Mouse (Mus musculus) C2C12 (cell line): ENCODE data around the gene Ranbp17. TPM values are rescaled to one million over a fixed set of nuclear protein-coding genes. Genes with fewer than 3 reads are reported as not detected.

ENCODE experiments used
- H3K27me3 ChIP-seq: one replicate; pipeline ENCODE4 v1.6.1; 2011; ENCODE audit not compliant: control insufficient read depth, insufficient read depth, insufficient read length
- H3K36me3 ChIP-seq: one replicate; pipeline ENCODE4 v1.6.1; 2011; ENCODE audit not compliant: control insufficient read depth, insufficient read depth
- H3K4me3 ChIP-seq: one replicate; pipeline ENCODE4 v1.5.1; 2011; ENCODE audit warnings: mild to moderate bottlenecking, control low read depth; ENCODE audit not compliant: poor library complexity, insufficient read depth, severe bottlenecking
- H3K79me2 ChIP-seq: one replicate; pipeline ENCODE4 v1.6.1; 2011; ENCODE audit not compliant: control insufficient read depth, insufficient read depth
- H3K79me3 ChIP-seq: one replicate; pipeline ENCODE4 v1.6.1; 2011; ENCODE audit warnings: low read depth, control low read depth
- H3ac ChIP-seq: one replicate; pipeline ENCODE3; 2011; ENCODE audit warnings: low read depth; ENCODE audit not compliant: control insufficient read depth, insufficient read length
- CEBPB ChIP-seq: IDR thresholded peaks from one replicate; pipeline ENCODE4 v1.6.1; 2011; ENCODE audit warnings: low read depth, mild to moderate bottlenecking, control low read depth, moderate library complexity
- CTCF ChIP-seq: IDR thresholded peaks from one replicate; pipeline ENCODE4 v1.5.1; 2011; ENCODE audit not compliant: control insufficient read depth, insufficient read depth, insufficient read length
- FOSL1 ChIP-seq: IDR thresholded peaks from one replicate; pipeline ENCODE4 v1.8.0; 2011; ENCODE audit warnings: mild to moderate bottlenecking, low read length; ENCODE audit not compliant: poor library complexity, insufficient read depth, severe bottlenecking
- MAX ChIP-seq: IDR thresholded peaks from one replicate; pipeline ENCODE4 v1.6.1; 2011; ENCODE audit warnings: mild to moderate bottlenecking, control low read depth
- MYOD1 ChIP-seq: IDR thresholded peaks from one replicate; pipeline ENCODE4 v1.6.1; 2011; ENCODE audit warnings: low read depth; ENCODE audit not compliant: control insufficient read depth, insufficient read length
- MYOG ChIP-seq: IDR thresholded peaks from one replicate; pipeline ENCODE4 v1.6.1; 2011; ENCODE audit not compliant: control insufficient read depth, insufficient read length; ENCODE audit errors: extremely low read depth
- USF1 ChIP-seq: IDR thresholded peaks from one replicate; pipeline ENCODE4 v1.6.1; 2011; ENCODE audit warnings: low read depth, mild to moderate bottlenecking, control low read depth, moderate library complexity
- polyA plus RNA-seq: library from polyadenylated mRNA; unstranded; fragments of >200 nt; fragmentation: generic; extraction: Trizol; gene quantifications from one replicate; pipeline ENCODE4 v1.2.1, GENCODE M21; 2012; ENCODE audit warnings: missing spikeins

Ranbp17 gene
- polyA plus RNA-seq, 1 experiment, result not detected

DNA sequence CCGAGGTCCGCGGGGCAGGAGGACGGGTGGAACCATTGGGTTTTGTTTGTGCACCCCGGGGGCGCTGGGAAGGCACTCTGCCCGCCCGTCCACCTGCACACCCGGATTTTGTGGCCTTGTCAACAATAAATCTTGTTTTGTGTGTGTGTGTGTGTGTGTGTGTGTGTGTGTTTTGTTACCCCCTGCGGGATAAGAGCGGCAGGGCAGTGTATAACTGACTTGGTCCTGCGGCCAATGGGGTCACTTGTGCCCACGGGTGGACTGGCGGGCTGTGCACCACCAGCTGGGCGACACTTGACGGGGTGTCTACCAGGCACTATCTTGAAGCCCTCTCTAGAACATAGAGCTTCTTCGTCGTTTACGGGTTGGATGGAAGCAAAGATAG, 311.9 kb downstream of the Ranbp17 start:
- Histone ChIP-seq H3K79me3 (no peaks in the 10 kb centered on the region), H3K4me3 (no peak overlapping the region), H3K27me3 (peaks cover 33% of the 10 kb centered on the region), H3K36me3 (no peaks in the 10 kb centered on the region), H3K79me2 (no peaks in the 10 kb centered on the region), H3ac (no peak overlapping the region)
- no peak for TF ChIP-seq FOSL1
- TF ChIP-seq CEBPB, result no peak
- TF ChIP-seq MYOD1, result no peak
- TF ChIP-seq USF1, result no peak
- no peak for TF ChIP-seq CTCF
- TF ChIP-seq MYOG, result no peak
- TF ChIP-seq MAX, result no peak

DNA sequence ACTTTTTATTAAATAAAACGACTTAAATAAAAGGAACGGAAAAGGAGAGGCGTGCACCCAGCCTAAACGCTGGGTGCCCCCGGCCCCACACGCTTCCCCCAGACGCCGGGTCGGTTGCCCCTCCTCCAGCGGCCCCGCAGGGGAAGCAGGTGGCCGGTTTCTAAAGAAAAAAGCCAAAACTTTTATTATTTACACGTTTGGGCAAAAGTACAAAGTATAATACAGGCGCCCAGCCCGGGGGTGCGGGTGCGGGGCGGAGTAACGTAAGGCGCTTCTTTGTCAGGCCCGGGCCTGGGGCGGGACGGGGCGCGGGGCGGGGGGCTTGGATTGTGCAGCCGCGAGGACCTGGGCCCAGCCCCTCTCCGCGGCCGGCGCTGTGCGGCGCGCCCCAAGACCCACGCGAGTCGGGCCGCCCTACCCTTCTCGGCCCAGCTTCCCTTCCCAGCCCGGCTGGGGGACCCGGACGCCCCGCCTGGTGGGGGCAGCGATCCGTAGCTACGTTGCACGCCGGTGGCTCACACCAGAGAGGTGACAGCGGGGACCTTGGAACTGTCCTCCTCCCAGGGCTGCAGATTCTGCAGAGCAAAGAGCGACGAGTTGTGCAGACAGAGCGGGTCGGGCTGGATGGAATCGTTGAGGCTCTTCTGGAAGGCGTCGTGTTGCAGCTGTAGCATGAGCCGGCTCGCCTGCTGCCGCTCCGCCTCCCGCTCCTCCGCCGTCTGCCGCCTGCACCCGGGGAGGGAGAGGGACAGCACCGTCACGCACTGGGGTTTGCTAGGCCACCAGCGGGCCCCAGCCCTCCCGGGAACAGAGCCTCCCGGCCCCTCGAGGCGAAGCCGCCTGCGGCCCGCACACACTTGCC, 312.6 kb downstream of the Ranbp17 start:
- Histone ChIP-seq H3K79me3 (no peaks in the 10 kb centered on the region), H3ac (no peak overlapping the region), H3K79me2 (no peaks in the 10 kb centered on the region), H3K4me3 (no peak overlapping the region), H3K27me3 (peaks cover 33% of the 10 kb centered on the region), H3K36me3 (no peaks in the 10 kb centered on the region)
- no peak for TF ChIP-seq FOSL1
- no peak for TF ChIP-seq CTCF
- no peak for TF ChIP-seq USF1
- no peak for TF ChIP-seq MYOG
- no peak for TF ChIP-seq CEBPB
- TF ChIP-seq MYOD1, result no peak
- TF ChIP-seq MAX, result no peak

- Histone ChIP-seq H3ac (no peak overlapping the region), H3K36me3 (no peaks in the 10 kb centered on the region), H3K4me3 (no peak overlapping the region), H3K79me3 (no peaks in the 10 kb centered on the region), H3K27me3 (peaks cover 33% of the 10 kb centered on the region), H3K79me2 (no peaks in the 10 kb centered on the region)
- TF ChIP-seq CEBPB (no peak), CTCF (no peak), MYOG (no peak), FOSL1 (no peak), MAX (no peak), USF1 (no peak), MYOD1 (no peak)
These were observed 313.4 kb downstream of the Ranbp17 start for GRCm38 (mm10) chr11:33199906-33200763.

DNA sequence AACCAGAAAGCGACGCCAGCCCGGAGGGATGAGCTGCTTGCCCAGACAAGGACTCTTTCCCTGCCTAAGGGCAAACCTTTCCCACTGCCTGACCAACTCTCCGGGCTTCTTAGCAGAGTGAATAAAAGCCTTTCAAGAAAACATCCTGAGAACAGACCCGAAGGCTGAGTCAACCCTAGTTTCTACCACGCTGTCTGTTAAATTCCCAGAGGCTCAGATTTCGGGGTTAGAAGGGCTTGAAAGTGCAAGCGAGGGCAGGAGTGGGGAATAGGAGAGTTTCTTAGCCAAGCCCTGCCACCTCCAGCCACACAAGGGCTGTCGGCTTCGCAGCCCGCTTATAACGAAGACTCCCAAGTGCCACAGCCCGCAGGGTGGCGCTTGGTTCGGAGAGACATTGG, 314.4 kb downstream of the Ranbp17 start:
- Histone ChIP-seq H3K4me3 (no peak overlapping the region), H3K79me2 (no peaks in the 10 kb centered on the region), H3K27me3 (peaks cover 30% of the 10 kb centered on the region), H3K79me3 (no peaks in the 10 kb centered on the region), H3ac (no peak overlapping the region), H3K36me3 (no peaks in the 10 kb centered on the region)
- TF ChIP-seq USF1 (no peak), CEBPB (no peak), MAX (no peak), MYOD1 (no peak), MYOG (no peak), CTCF (no peak), FOSL1 (no peak)

- Histone ChIP-seq H3K79me3 (no peaks in the 10 kb centered on the region), H3K79me2 (no peaks in the 10 kb centered on the region), H3K36me3 (no peaks in the 10 kb centered on the region), H3K27me3 (peaks cover 32% of the 10 kb centered on the region), H3K4me3 (no peak overlapping the region), H3ac (no peak overlapping the region)
- TF ChIP-seq MYOG (no peak), USF1 (no peak), MYOD1 (no peak), MAX (no peak), FOSL1 (no peak), CEBPB (no peak), CTCF (no peak)
These were observed 315.0 kb downstream of the Ranbp17 start for GRCm38 (mm10) chr11:33198351-33199116.
